Comparison of ENCODE assay signal across 8 mouse cellular contexts in the genomic region with DNA sequence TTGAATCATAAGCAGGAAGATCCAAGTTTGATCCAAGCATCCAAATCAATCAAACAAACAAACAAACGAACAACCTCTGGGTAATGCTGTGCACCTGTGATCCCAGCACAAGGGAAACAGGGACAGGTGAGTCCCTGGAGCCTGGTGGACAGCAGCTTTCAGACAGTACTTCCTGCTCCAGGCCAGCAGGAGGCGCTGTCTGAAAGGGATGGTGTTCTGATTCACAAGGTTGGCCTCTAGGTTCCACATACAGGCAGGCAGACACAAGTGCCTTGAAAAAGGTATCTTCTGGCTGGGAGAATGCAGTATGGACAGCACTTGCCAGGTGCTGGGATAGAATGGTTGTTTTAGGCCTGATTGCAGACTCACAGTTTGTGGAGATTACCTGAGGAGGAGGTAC. TPM values are rescaled to one million over a fixed set of nuclear protein-coding genes. Genes with fewer than 3 reads are reported as not detected.
DNase-seq lines count a peak whose midpoint lies in the region; ATAC-seq and TF ChIP-seq lines count a peak whose summit lies in the region.

No protein-coding gene starts in this region.

- H3K9ac ChIP-seq in forebrain, postnatal 0 days, result no peak overlapping the region
- H3K9ac ChIP-seq in forebrain, embryonic 12.5 days, result no peak overlapping the region
- no peak overlapping the region for H3K9ac ChIP-seq in embryonic facial prominence, embryonic 11.5 days (replicated peaks; ENCODE audit: low read length)

- peak; percentile 66 for TF ChIP-seq CTCF in forebrain, postnatal 0 days (IDR thresholded peaks at IDR 0.05; ENCODE audit: low read depth)
- TF ChIP-seq CTCF in olfactory bulb, adult 2 months (IDR thresholded peaks at IDR 0.05; ENCODE audit: insufficient read depth, low read depth, low read length), result peak; percentile 36; the same call in 1 of the 2 replicates

- DNase-seq in forebrain, postnatal 0 days, result no peak
- peak; percentile 27 for DNase-seq in urinary bladder, postnatal 25 days (ENCODE audit: low spot score)
- no peak for DNase-seq in urinary bladder, adult 18-20 months (ENCODE audit: low spot score in 2 of 2)
- DNase-seq in embryonic facial prominence, embryonic 11.5 days (ENCODE audit: low spot score), result peak; percentile 57
- DNase-seq in kidney, postnatal 36 days, result peak; percentile 6 to 72
- peak; percentile 42 to 45 for DNase-seq in thymus, postnatal 36 days

- H3K27me3 ChIP-seq in forebrain, postnatal 0 days (ENCODE audit: insufficient read depth, low read length), result no peaks in the 10 kb centered on the region
- H3K27me3 ChIP-seq in forebrain, embryonic 12.5 days, result no peaks in the 10 kb centered on the region
- H3K27me3 ChIP-seq in embryonic facial prominence, embryonic 11.5 days (ENCODE audit: control insufficient read depth, insufficient read depth, low read length), result no peaks in the 10 kb centered on the region

- no peak for ATAC-seq in forebrain, postnatal 0 days
- ATAC-seq in forebrain, embryonic 12.5 days (ENCODE audit: low FRiP score), result no peak
- no peak for ATAC-seq in embryonic facial prominence, embryonic 11.5 days (replicated peaks; ENCODE audit: insufficient number of reproducible peaks, low FRiP score, low TSS enrichment, low read depth)

- TF ChIP-seq POLR2A in olfactory bulb, adult 2 months (IDR thresholded peaks at IDR 0.05; ENCODE audit: insufficient read depth, low read depth, low read length), result no peak

- H3K9me3 ChIP-seq in forebrain, postnatal 0 days (ENCODE audit: low read length), result no peaks in the 10 kb centered on the region
- H3K9me3 ChIP-seq in forebrain, embryonic 12.5 days, result no peaks in the 10 kb centered on the region
- H3K9me3 ChIP-seq in embryonic facial prominence, embryonic 11.5 days (replicated peaks; ENCODE audit: control insufficient read depth, low read length), result no peaks in the 10 kb centered on the region

- H3K4me1 ChIP-seq in forebrain, postnatal 0 days (ENCODE audit: insufficient read depth), result no peaks in the 10 kb centered on the region
- no peaks in the 10 kb centered on the region for H3K4me1 ChIP-seq in forebrain, embryonic 12.5 days
- no peaks in the 10 kb centered on the region for H3K4me1 ChIP-seq in embryonic facial prominence, embryonic 11.5 days (ENCODE audit: control insufficient read depth, insufficient read depth, low read length)
- H3K4me1 ChIP-seq in olfactory bulb, adult 2 months (ENCODE audit: control insufficient read depth, insufficient read depth, low read length), result no peaks in the 10 kb centered on the region

- no peak overlapping the region for H3K4me2 ChIP-seq in forebrain, postnatal 0 days (ENCODE audit: low read depth)
- no peak overlapping the region for H3K4me2 ChIP-seq in forebrain, embryonic 12.5 days
- no peak overlapping the region for H3K4me2 ChIP-seq in embryonic facial prominence, embryonic 11.5 days (ENCODE audit: low read depth, low read length)

- no peak overlapping the region for H3K4me3 ChIP-seq in forebrain, postnatal 0 days (ENCODE audit: low read depth, low read length)
- H3K4me3 ChIP-seq in forebrain, embryonic 12.5 days (replicated peaks), result no peak overlapping the region
- no peak overlapping the region for H3K4me3 ChIP-seq in embryonic facial prominence, embryonic 11.5 days (ENCODE audit: low read depth, low read length)
- no peak overlapping the region for H3K4me3 ChIP-seq in olfactory bulb, adult 2 months (ENCODE audit: insufficient read depth, low read depth, low read length)

- no peaks in the 10 kb centered on the region for H3K36me3 ChIP-seq in forebrain, postnatal 0 days (ENCODE audit: insufficient read depth)
- H3K36me3 ChIP-seq in forebrain, embryonic 12.5 days (replicated peaks), result no peaks in the 10 kb centered on the region
- no peaks in the 10 kb centered on the region for H3K36me3 ChIP-seq in embryonic facial prominence, embryonic 11.5 days (replicated peaks; ENCODE audit: control insufficient read depth, insufficient read depth, low read depth, low read length)

- WGBS in forebrain, postnatal 0 days, result 12% methylated on average over 2 of the region's 2 CpGs
- 13% methylated on average over 2 of the region's 2 CpGs for WGBS in forebrain, embryonic 12.5 days
- WGBS in embryonic facial prominence, embryonic 11.5 days, result 10% methylated on average over 2 of the region's 2 CpGs
- 19% methylated on average over 2 of the region's 2 CpGs for WGBS in olfactory bulb, adult 2 months

- no peak overlapping the region for H3K27ac ChIP-seq in forebrain, postnatal 0 days (ENCODE audit: low read depth, low read length)
- no peak overlapping the region for H3K27ac ChIP-seq in forebrain, embryonic 12.5 days
- H3K27ac ChIP-seq in embryonic facial prominence, embryonic 11.5 days (replicated peaks; ENCODE audit: low read depth, low read length), result no peak overlapping the region
- no peak overlapping the region for H3K27ac ChIP-seq in olfactory bulb, adult 2 months (ENCODE audit: insufficient read depth, low read depth, low read length)

RNA-seq across cellular contexts. Expression of a gene that starts 40.3 kb away (rescaled TPM):
- 69.4 and 75.0 TPM in 2 replicates for total RNA-seq in forebrain, postnatal 0 days (2014; rRNA removed)
- polyA plus RNA-seq in forebrain, postnatal 0 days (2015; fragmentation: Nextera tagmentation; extraction: Ambion mirVana), result 48.5 and 53.2 TPM in 2 replicates
- polyA plus RNA-seq in forebrain, embryonic 12.5 days (2016; fragmentation: Nextera tagmentation; extraction: Ambion mirVana), result 115 and 119 TPM in 2 replicates
- 124 and 138 TPM in 2 replicates for polyA plus RNA-seq in embryonic facial prominence, embryonic 11.5 days (2014; fragmentation: Nextera tagmentation; extraction: Ambion mirVana)
- 187 TPM in 1 of 2 replicates, not detected in the other for polyA plus RNA-seq in olfactory bulb, adult 2 months (2012; ENCODE audit: insufficient read depth, insufficient read length, low replicate concordance, missing spikeins)

Comparison
In these comparisons a context has a peak if more than half of its experiments do, and no peak if none do; other contexts are left out.
1. DNase-seq: peak in urinary bladder, postnatal 25 days (single experiment), embryonic facial prominence, embryonic 11.5 days (single experiment), kidney, postnatal 36 days (2 of 2) and thymus, postnatal 36 days (2 of 2); none in forebrain, postnatal 0 days (single experiment) and urinary bladder, adult 18-20 months (0 of 2).